Mouse (Mus musculus) gastrocnemius, postnatal 36 days (tissue): ENCODE results near the gene Cntfr. TPM values are rescaled to one million over a fixed set of nuclear protein-coding genes. Genes with fewer than 3 reads are reported as not detected.

ENCODE experiments used
- DNase-seq, 2 experiments: peaks; one replicate each; pipeline ENCODE4 v3.0.0; 2022
- intact Hi-C: fragments of 180-260 bp; cut with DNase I; formaldehyde crosslinking; loops from one replicate; pipeline ENCODE4 v1.15.1; 2025
- total RNA-seq, 2 experiments: library from RNA; stranded (reverse); gene quantifications; 2 replicates each; pipeline ENCODE4 v1.2.3; 2021

Cntfr gene
- total RNA-seq, 2 experiments from 2014 or later: 24.8 to 31.1 TPM

GRCm38 (mm10) chr4:41633001-41633400, 63.9 kb downstream of the Cntfr start:
- DNase-seq: no peak

GRCm38 (mm10) chr4:41631390-41631789, 65.5 kb downstream of the Cntfr start:
- DNase-seq: no peak

More at GRCm38 (mm10) chr4:41633001-41633400, 63.9 kb downstream of the Cntfr start:
- intact Hi-C loops: no loop called here

DNA sequence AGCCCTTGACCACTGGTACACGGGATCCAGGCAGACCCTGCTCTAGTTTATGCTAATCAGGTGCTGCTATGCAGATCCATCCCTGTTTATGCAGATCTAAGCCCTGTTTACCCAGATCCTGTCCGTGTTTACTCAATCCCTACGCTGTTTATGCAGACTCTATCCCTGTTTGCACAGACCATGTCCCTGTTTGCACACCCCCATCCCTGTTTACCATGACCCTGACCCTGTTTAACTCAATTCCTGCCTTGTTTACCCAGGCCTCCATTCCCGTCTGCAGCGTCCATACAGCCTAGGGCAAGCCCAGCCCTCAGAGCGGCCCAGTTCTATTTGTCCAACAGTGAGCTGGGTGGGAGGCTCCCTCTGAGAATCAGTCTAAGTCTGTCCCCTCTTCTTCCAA, 66.7 kb downstream of the Cntfr start:
- intact Hi-C loops: no loop called here
- DNase-seq: no peak

More at GRCm38 (mm10) chr4:41631390-41631789, 65.5 kb downstream of the Cntfr start:
- intact Hi-C loops: no loop called here

DNA sequence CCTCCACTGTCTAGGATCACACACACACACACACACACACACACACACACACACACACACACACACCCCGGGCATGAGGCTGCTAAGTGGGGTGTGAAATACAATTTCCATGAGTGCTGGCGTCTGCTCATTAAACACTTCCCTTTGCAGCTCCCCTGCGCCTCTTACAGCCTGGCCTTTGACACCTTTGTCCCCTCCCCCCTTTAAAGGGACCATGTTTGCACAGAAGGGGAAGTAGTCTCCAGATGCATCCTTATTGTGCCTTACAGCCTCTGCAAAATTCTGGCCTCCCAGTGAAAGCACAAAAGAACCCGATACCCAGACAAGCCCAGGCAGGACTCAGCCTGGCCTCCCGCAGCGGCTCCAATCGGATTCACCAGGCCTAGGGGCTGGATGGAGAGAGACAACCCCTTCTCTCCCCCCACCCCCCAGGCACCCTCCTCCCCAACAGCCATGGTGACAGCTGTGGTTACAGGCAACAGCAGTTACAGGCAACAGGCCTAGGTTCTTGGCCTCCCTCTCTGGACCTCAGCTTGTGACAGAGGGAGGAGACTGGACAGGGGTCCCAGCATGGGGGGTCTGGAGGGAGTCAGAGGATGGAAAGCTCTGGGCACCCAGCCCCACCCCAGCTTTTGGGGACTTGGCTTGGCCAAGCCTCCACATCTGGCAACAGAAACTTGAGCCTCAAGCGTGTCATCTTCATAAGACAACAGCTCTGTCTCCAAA, 68.5 kb downstream of the Cntfr start:
- DNase-seq: no peak
- intact Hi-C loops: no loop called here

DNA sequence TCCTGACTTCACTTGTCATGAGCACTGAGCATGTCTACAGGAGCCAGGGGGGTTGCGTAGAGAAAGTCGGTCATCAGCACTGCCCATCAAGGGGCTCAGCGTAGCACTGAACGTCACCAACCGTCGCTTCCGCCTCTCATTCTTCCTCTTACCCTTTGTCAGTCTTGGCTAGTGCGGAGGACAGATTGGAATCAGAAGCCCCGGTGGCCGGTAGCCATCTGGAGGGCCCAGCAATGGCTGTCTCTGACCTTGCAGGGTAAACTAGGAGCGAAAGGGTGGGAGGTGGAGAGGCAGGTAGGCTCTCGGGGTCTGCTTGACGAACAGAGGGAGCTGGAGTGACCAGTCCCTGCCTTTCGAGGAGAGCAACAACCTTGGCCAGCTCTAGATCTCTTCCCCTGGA, 74.8 kb downstream of the Cntfr start:
- intact Hi-C loops: no loop called here
- DNase-seq: no peak

GRCm38 (mm10) chr4:41618916-41619746, 77.8 kb downstream of the Cntfr start:
- DNase-seq: peak; percentile 65 to 75
- intact Hi-C loops: loop anchor here (5.0 to 10.0 kb wide), 2 partner anchors 94 to 152 kb away; partner anchors contain the start of gene Nudt2

DNA sequence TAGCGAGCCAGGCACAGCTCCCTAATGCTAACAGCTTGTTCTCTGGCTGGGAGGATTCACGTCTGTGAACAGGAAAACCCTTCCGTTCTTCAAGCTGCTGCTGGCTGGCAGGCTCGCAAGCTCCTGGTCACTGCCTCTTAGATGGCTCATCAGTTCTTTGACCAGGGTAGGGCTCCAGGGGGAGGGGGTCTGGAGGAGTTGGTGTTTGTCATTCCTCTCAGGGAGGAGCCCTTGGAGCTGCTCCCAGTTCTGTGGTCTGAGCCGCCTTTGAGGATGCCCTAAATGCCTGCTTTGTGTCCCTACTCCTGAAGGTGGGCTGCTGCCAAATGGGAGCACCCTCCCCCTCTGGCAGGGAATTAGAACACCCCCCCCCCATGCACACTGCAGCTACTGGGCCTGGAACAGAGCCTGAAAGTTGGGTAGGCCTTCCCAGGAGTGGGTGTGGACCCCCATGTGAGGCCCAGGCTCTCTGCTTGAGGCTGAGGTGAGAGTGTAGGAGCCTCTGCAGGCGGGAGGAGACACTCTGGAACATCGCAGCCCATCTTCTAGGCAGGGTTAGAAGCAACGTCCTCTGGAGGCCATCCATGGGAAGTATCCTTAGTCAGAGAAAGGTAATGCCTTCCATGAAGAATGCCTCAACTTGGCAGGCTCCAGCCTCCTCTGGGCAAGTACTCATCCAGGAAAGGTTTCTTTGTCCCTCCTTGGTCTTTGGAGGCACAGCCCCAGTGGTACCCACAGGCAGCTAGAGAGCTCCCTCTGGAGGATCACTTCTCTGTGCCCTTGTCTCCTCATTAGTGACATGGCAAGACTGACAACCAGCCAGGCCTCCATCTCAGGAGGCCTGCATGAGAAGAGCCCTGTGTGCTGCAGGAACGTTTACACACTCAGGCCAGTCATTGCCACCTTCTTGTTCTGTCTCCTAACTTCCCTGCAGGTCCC, 81.0 kb downstream of the Cntfr start:
- intact Hi-C loops: loop anchor here (2.0 to 10.0 kb wide), 3 partner anchors 63 to 149 kb away; partner anchors contain the start of gene Nudt2
- no peak for DNase-seq

GRCm38 (mm10) chr4:41614156-41614555, 82.7 kb downstream of the Cntfr start:
- DNase-seq: peak; percentile 62 to 78
- intact Hi-C loops: loop anchor here (2.0 to 10.0 kb wide), 3 partner anchors 61 to 137 kb away; no protein-coding TSS in a partner anchor

GRCm38 (mm10) chr4:41612166-41612565, 84.7 kb downstream of the Cntfr start:
- DNase-seq: no peak
- intact Hi-C loops: loop anchor here (5.0 to 10.0 kb wide), 2 partner anchors 87 to 135 kb away; no protein-coding TSS in a partner anchor

GRCm38 (mm10) chr4:41610594-41610980, 86.3 kb downstream of the Cntfr start:
- DNase-seq: peak in 1 of 2 experiments; percentile 17
- intact Hi-C loops: loop anchor here (5.0 to 10.0 kb wide), 2 partner anchors 86 to 133 kb away; no protein-coding TSS in a partner anchor

DNA sequence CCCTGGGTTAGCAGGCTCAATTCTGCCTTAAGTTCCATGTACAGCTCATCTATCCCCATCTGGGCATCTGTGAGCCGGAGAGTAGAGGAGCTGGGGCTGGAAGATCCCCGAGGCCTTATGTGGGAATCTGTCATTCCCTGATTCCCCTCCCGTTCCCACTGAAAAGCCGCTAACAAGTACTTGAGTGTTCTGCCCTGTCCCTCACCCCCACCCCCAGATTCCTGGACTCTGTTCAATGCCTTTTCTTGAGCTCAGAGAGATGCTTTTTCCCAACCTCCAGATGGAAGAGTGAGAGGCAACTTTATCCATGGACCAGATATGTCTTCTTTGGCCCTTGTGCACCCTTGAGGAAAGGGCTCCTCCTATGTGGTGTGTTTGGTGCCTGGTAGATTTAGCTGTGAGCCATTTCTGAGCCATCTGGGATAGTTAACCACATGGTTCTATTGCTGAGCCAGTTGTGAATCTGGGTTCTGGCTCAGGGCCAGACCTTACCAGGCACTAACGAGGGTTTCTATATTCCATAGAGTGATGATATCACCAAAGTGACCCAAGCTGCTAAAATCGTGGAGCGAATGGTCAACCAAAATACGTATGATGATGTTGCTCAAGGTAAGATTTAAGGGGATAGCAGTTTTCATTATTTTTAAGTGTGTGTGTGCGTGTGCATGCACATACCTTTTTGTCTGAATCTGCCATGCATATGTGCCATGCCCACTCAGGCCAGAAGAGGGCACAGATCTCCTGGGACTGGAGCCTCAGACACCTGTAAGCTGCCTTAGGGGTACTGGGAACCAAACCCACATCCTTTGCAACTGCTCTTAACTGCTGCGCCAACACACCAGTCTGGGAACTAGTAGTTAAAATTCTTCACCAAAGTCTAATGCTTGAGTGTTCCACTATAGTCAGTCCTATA, 87.0 kb downstream of the Cntfr start:
- no peak for DNase-seq
- intact Hi-C loops: loop anchor here (5.0 to 10.0 kb wide), 4 partner anchors 42 to 133 kb away; no protein-coding TSS in a partner anchor

Other genes with a start within 250 kb of the Cntfr start
- gene Kif24, start 232.2 kb downstream of the Cntfr start, total RNA-seq: under 1 TPM; 0.31 to 0.35 TPM
- 10 to 100 TPM; 21.9 to 22.4 TPM for gene Nudt2, start 231.9 kb downstream of the Cntfr start, total RNA-seq
- gene AI464131, start 194.0 kb downstream of the Cntfr start, total RNA-seq: 10 to 100 TPM; 66.0 to 66.5 TPM
- gene 1110017D15Rik, start 179.8 kb downstream of the Cntfr start, total RNA-seq: under 1 TPM in 1 of 2 experiments, not detected in 1; 0.37 TPM
- 10 to 100 TPM; 19.3 to 20.4 TPM for gene Fam219a, start 127.6 kb downstream of the Cntfr start, total RNA-seq
- not detected for gene Dnaic1, start 127.3 kb downstream of the Cntfr start, total RNA-seq
- 10 to 100 TPM; 10.3 to 10.9 TPM for gene Enho, start 56.8 kb downstream of the Cntfr start, total RNA-seq
- 10 to 100 TPM; 30.8 to 41.2 TPM for gene Il11ra1, start 2.9 kb upstream of the Cntfr start, total RNA-seq
- gene Rpp25l, start 16.4 kb upstream of the Cntfr start, total RNA-seq: 10 to 100 TPM; 46.8 to 50.0 TPM
- 10 to 100 TPM; 40.9 to 41.9 TPM for gene Dctn3, start 26.1 kb upstream of the Cntfr start, total RNA-seq
- gene Arid3c, start 34.1 kb upstream of the Cntfr start, total RNA-seq: not detected
- gene Galt, start 58.1 kb upstream of the Cntfr start, total RNA-seq: 10 to 100 TPM; 27.5 to 36.7 TPM
- gene Sigmar1, start 59.1 kb upstream of the Cntfr start, total RNA-seq: 1 to 10 TPM; 7.2 to 8.8 TPM
- 10 to 100 TPM; 18.5 to 19.1 TPM for gene Ccl27a, start 77.2 kb upstream of the Cntfr start, total RNA-seq
- gene Gm21541, start 206.5 kb upstream of the Cntfr start, total RNA-seq: not detected
- gene Gm20878, start 244.5 kb upstream of the Cntfr start, total RNA-seq: not detected